Mouse (Mus musculus) liver, embryonic 11.5 days (tissue): ENCODE results near the gene Wdfy2. TPM values are rescaled to one million over a fixed set of nuclear protein-coding genes. Genes with fewer than 3 reads are reported as not detected.

Experiments
- ATAC-seq: fragments of 200-750 bp; cut with Nextera tagmentation; replicated peaks from 2 replicates; pipeline ENCODE4 v1.8.0; 2017; ENCODE audit warnings: moderate number of reproducible peaks, mild to moderate bottlenecking, moderate TSS enrichment, moderate library complexity; ENCODE audit not compliant: low FRiP score
- DNase-seq: peaks from one replicate; pipeline ENCODE4 v3.0.0-alpha.2; 2017; ENCODE audit warnings: low spot score
- H3K27ac ChIP-seq: fragments of 300-500 bp; sonication (generic); 2 replicates; pipeline ENCODE4 v1.5.1; 2014; ENCODE audit warnings: mild to moderate bottlenecking, low read depth, low read length, control low read depth
- H3K27me3 ChIP-seq: fragments of 300-500 bp; sonication (generic); replicated peaks from 2 replicates; pipeline ENCODE4 v1.6.1; 2014; ENCODE audit warnings: low read length, mixed read lengths; ENCODE audit not compliant: control insufficient read depth, insufficient read depth
- H3K36me3 ChIP-seq: fragments of 300-500 bp; sonication (generic); 2 replicates; pipeline ENCODE4 v1.6.1; 2014; ENCODE audit warnings: mild to moderate bottlenecking, low read length, moderate library complexity, mixed read lengths; ENCODE audit not compliant: control insufficient read depth, insufficient read depth
- H3K4me1 ChIP-seq: fragments of 300-500 bp; sonication (generic); replicated peaks from 2 replicates; pipeline ENCODE4 v1.6.1; 2014; ENCODE audit warnings: low read length, mixed read lengths; ENCODE audit not compliant: control insufficient read depth, insufficient read depth
- H3K4me2 ChIP-seq: fragments of 300-500 bp; sonication (generic); 2 replicates; pipeline ENCODE4 v1.6.1; 2014; ENCODE audit warnings: mild to moderate bottlenecking, control low read depth, moderate library complexity
- H3K4me3 ChIP-seq: fragments of 300-500 bp; sonication (generic); 2 replicates; pipeline ENCODE4 v1.5.1; 2014; ENCODE audit warnings: low read depth, low read length, control low read depth
- H3K9ac ChIP-seq: fragments of 300-500 bp; sonication (generic); 2 replicates; pipeline ENCODE4 v1.6.1; 2014; ENCODE audit warnings: low read depth, low read length, control low read depth
- H3K9me3 ChIP-seq: fragments of 300-500 bp; sonication (generic); 2 replicates; pipeline ENCODE4 v1.6.1; 2016; ENCODE audit warnings: low read length, inconsistent platforms, mixed read lengths; ENCODE audit not compliant: control insufficient read depth
- WGBS: fragments of 180-500 bp; shearing (Covaris S2); extraction: QIAGEN DNeasy Blood & Tissue Kit; methylation state at CpG from one replicate; pipeline ENCODE4 v1.1.7; 2014; 5-methylcytosine and 5-hydroxymethylcytosine counted together
- polyA plus RNA-seq: library from polyadenylated mRNA; unstranded; fragments of >200 nt; fragmentation: Nextera tagmentation; extraction: Ambion mirVana; gene quantifications from 2 replicates; pipeline ENCODE4 v1.2.1, GENCODE M21; 2014

The Wdfy2 gene
- polyA plus RNA-seq, 1 experiment from 2014 or later: 6.0 TPM

- Histone ChIP-seq H3K27me3 (no peaks in the 10 kb centered on the region), H3K4me1 (no peaks in the 10 kb centered on the region), H3K36me3 (no peaks in the 10 kb centered on the region), H3K9me3 (no peaks in the 10 kb centered on the region), H3K27ac (no peak overlapping the region), H3K9ac (no peak overlapping the region), H3K4me3 (no peak overlapping the region), H3K4me2 (no peak overlapping the region)
- ATAC-seq (no peak), DNase-seq (no peak)
- WGBS: 74% methylated on average over 5 of the region's 5 CpGs
These were observed 29.6 kb downstream of the Wdfy2 start for GRCm38 (mm10) chr14:62867069-62867468.

- Histone ChIP-seq H3K4me1 (no peaks in the 10 kb centered on the region), H3K27ac (no peak overlapping the region), H3K4me2 (no peak overlapping the region), H3K27me3 (no peaks in the 10 kb centered on the region), H3K9me3 (no peaks in the 10 kb centered on the region), H3K4me3 (no peak overlapping the region), H3K9ac (no peak overlapping the region), H3K36me3 (no peaks in the 10 kb centered on the region)
- no peak for ATAC-seq
- WGBS: 81% methylated on average over 1 of the region's 1 CpGs
- DNase-seq: no peak
These were observed 30.1 kb downstream of the Wdfy2 start for GRCm38 (mm10) chr14:62867576-62867975.

- Histone ChIP-seq H3K9me3 (no peaks in the 10 kb centered on the region), H3K4me2 (no peak overlapping the region), H3K36me3 (no peaks in the 10 kb centered on the region), H3K9ac (no peak overlapping the region), H3K27me3 (no peaks in the 10 kb centered on the region), H3K4me1 (no peaks in the 10 kb centered on the region), H3K27ac (no peak overlapping the region), H3K4me3 (no peak overlapping the region)
- ATAC-seq: no peak
- no peak for DNase-seq
- WGBS: 63% methylated on average over 3 of the region's 3 CpGs
These were observed 30.8 kb downstream of the Wdfy2 start for GRCm38 (mm10) chr14:62868254-62868653.

GRCm38 (mm10) chr14:62870238-62870638 lies 32.8 kb downstream of the Wdfy2 start:
- H3K4me2 ChIP-seq: no peak overlapping the region
- ATAC-seq (no peak), DNase-seq (no peak)

GRCm38 (mm10) chr14:62871431-62871830 lies 34.0 kb downstream of the Wdfy2 start:
- H3K4me2 ChIP-seq: no peak overlapping the region
- H3K27ac ChIP-seq: no peak overlapping the region
- no peaks in the 10 kb centered on the region for H3K36me3 ChIP-seq
- no peak for DNase-seq
- H3K9me3 ChIP-seq: no peaks in the 10 kb centered on the region
- no peak overlapping the region for H3K4me3 ChIP-seq
- no peak for ATAC-seq
- no peaks in the 10 kb centered on the region for H3K4me1 ChIP-seq
- no peaks in the 10 kb centered on the region for H3K27me3 ChIP-seq
- no peak overlapping the region for H3K9ac ChIP-seq
- 82% methylated on average over 5 of the region's 5 CpGs for WGBS

More at GRCm38 (mm10) chr14:62870238-62870638, 32.8 kb downstream of the Wdfy2 start:
- no peaks in the 10 kb centered on the region for H3K36me3 ChIP-seq
- H3K4me1 ChIP-seq: no peaks in the 10 kb centered on the region
- 88% methylated on average over 7 of the region's 7 CpGs for WGBS
- H3K27me3 ChIP-seq: no peaks in the 10 kb centered on the region
- H3K4me3 ChIP-seq: no peak overlapping the region
- H3K9ac ChIP-seq: no peak overlapping the region
- no peaks in the 10 kb centered on the region for H3K9me3 ChIP-seq
- H3K27ac ChIP-seq: no peak overlapping the region

- Histone ChIP-seq H3K9ac (no peak overlapping the region), H3K9me3 (no peaks in the 10 kb centered on the region), H3K27me3 (no peaks in the 10 kb centered on the region), H3K4me1 (peaks cover 2% of the 10 kb centered on the region), H3K4me2 (no peak overlapping the region), H3K27ac (no peak overlapping the region), H3K36me3 (no peaks in the 10 kb centered on the region), H3K4me3 (no peak overlapping the region)
- ATAC-seq: no peak
- DNase-seq: no peak
- WGBS: 76% methylated on average over 2 of the region's 2 CpGs
These were observed 34.5 kb downstream of the Wdfy2 start for GRCm38 (mm10) chr14:62871932-62872331.

GRCm38 (mm10) chr14:62873820-62874219 lies 36.3 kb downstream of the Wdfy2 start:
- DNase-seq: no peak
- Histone ChIP-seq H3K4me3 (no peak overlapping the region), H3K4me1 (peaks cover 21% of the 10 kb centered on the region), H3K9ac (no peak overlapping the region), H3K27me3 (no peaks in the 10 kb centered on the region), H3K4me2 (no peak overlapping the region), H3K9me3 (no peaks in the 10 kb centered on the region), H3K27ac (no peak overlapping the region), H3K36me3 (no peaks in the 10 kb centered on the region)
- 83% methylated on average over 4 of the region's 4 CpGs for WGBS
- ATAC-seq: no peak

- Histone ChIP-seq H3K27me3 (no peaks in the 10 kb centered on the region), H3K4me3 (no peak overlapping the region), H3K4me2 (no peak overlapping the region), H3K27ac (no peak overlapping the region), H3K36me3 (no peaks in the 10 kb centered on the region), H3K9ac (no peak overlapping the region), H3K4me1 (peaks cover 26% of the 10 kb centered on the region), H3K9me3 (no peaks in the 10 kb centered on the region)
- WGBS: 88% methylated on average over 8 of the region's 8 CpGs
- no peak for DNase-seq
- ATAC-seq: no peak
These were observed 36.9 kb downstream of the Wdfy2 start for GRCm38 (mm10) chr14:62874348-62874747.

GRCm38 (mm10) chr14:62878076-62878475 lies 40.6 kb downstream of the Wdfy2 start:
- H3K4me3 ChIP-seq: no peak overlapping the region
- peak overlapping the region; percentile 48 for H3K4me2 ChIP-seq
- no peaks in the 10 kb centered on the region for H3K27me3 ChIP-seq
- no peaks in the 10 kb centered on the region for H3K9me3 ChIP-seq
- no peak for DNase-seq
- whole genome bisulfite sequencing: 41% methylated on average over 6 of the region's 6 CpGs
- H3K9ac ChIP-seq: 0 out of 2 replicates have a peak overlapping the region, but pooled peaks have one; percentile 7
- H3K4me1 ChIP-seq: peaks cover 33% of the 10 kb centered on the region
- H3K36me3 ChIP-seq: no peaks in the 10 kb centered on the region
- H3K27ac ChIP-seq: peak overlapping the region; percentile 47
- ATAC-seq: peak; percentile 91
